Mouse (Mus musculus) heart, adult 2 months (tissue): ENCODE results near the gene Nup160. TPM values are rescaled to one million over a fixed set of nuclear protein-coding genes. Genes with fewer than 3 reads are reported as not detected.

Experiments used
- DNase-seq, 2 experiments: peaks; one replicate each; pipeline ENCODE4 v3.0.0; 2021
- H3K27ac ChIP-seq: fragments of 200-600 bp; 2 replicates; pipeline ENCODE4 v1.8.1; 2022
- H3K27me3 ChIP-seq: fragments of 200-500 bp; 2 replicates; pipeline ENCODE4 v1.6.1; 2012; ENCODE audit warnings: mild to moderate bottlenecking, low read length, inconsistent platforms, mixed read lengths; ENCODE audit not compliant: control insufficient read depth, insufficient read depth
- H3K36me3 ChIP-seq: fragments of 200-500 bp; 2 replicates; pipeline ENCODE4 v1.6.1; 2012; ENCODE audit warnings: low read length, inconsistent platforms; ENCODE audit not compliant: control insufficient read depth, insufficient read depth
- H3K4me1 ChIP-seq: fragments of 200-500 bp; 2 replicates; pipeline ENCODE4 v1.6.1; 2011; ENCODE audit warnings: low read length; ENCODE audit not compliant: control insufficient read depth, insufficient read depth
- H3K4me3 ChIP-seq: fragments of 200-600 bp; 2 replicates; pipeline ENCODE4 v1.8.1; 2022
- H3K79me2 ChIP-seq: fragments of 200-500 bp; replicated peaks from 2 replicates; pipeline ENCODE4 v1.6.1; 2012; ENCODE audit warnings: mild to moderate bottlenecking, inconsistent platforms, low read length, moderate library complexity, mixed read lengths; ENCODE audit not compliant: control insufficient read depth, insufficient read depth
- H3K9ac ChIP-seq: fragments of 200-500 bp; 2 replicates; pipeline ENCODE4 v1.6.1; 2012; ENCODE audit warnings: low read depth, mild to moderate bottlenecking, control low read depth, inconsistent platforms, low read length, mixed read lengths
- CTCF ChIP-seq: fragments of 200-600 bp; IDR thresholded peaks from 2 replicates; pipeline ENCODE4 v1.8.1; 2022; ENCODE audit warnings: antibody characterized with exemption, mild to moderate bottlenecking, moderate library complexity
- EP300 ChIP-seq: fragments of 200-500 bp; IDR thresholded peaks from 2 replicates; pipeline ENCODE4 v1.6.1; 2011; ENCODE audit warnings: low read depth, low read length, control low read depth; ENCODE audit not compliant: insufficient read depth
- POLR2A ChIP-seq: fragments of 200-500 bp; IDR thresholded peaks from 2 replicates; pipeline ENCODE4 v1.6.1; 2011; ENCODE audit warnings: mild to moderate bottlenecking, low read depth, low read length, control low read depth; ENCODE audit not compliant: insufficient read depth
- WGBS: fragments of 180-500 bp; shearing (Covaris S2); methylation state at CpG from one replicate; pipeline ENCODE4 v1.1.7; 2018; 5-methylcytosine and 5-hydroxymethylcytosine counted together
- intact Hi-C: fragments of 180-260 bp; cut with DNase I; formaldehyde crosslinking; loops from one replicate; pipeline ENCODE4 v1.15.1; 2025
- long read RNA-seq: library from polyadenylated mRNA; stranded (forward); transcript quantifications from one replicate; pipeline ENCODE4 v2.0.0, GENCODE M21; 2021
- polyA plus RNA-seq: library from polyadenylated mRNA; depleted of rRNA; stranded (reverse); fragments of >200 nt; gene quantifications from 2 replicates; pipeline ENCODE4 v1.2.3, GENCODE M21; 2012; rRNA removed
- total RNA-seq, 2 experiments: library from RNA; stranded (reverse); gene quantifications; 2 replicates each; pipeline ENCODE4 v1.2.3; 2021

The Nup160 gene
- 10 to 100 TPM; 12.9 to 13.9 TPM for total RNA-seq
- polyA plus RNA-seq, result 5.2 and 9.8 TPM in 2 replicates
- long read RNA-seq, partial matches to known transcripts, result 3 of 5 reads
- long read RNA-seq, other reads (novel, unspliced or antisense), result 2 of 5 reads

DNA sequence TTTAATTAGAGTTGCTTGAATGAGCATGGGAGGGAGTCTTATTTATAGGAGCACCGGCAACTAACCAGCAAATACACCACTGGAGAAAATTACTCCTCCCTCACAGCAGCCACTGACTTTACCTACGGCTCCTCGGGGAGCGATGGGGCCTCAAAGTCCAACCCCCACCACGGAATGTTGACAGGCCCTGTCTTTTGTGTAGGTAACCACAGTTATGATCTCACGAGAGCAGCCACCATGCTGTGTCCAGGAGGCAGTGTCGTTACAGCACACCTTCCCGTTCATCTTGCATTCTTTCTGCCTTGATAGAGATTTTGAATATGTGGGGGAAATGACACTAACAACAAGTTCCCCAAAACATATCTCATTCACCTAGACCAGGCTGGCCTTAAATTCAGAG, at the start of gene Nup160:
Gene Nup160 (plus strand): TSS at position 209 of the 400 bp plus-strand sequence.
- H3K9ac ChIP-seq, result no peak within 1 kb of the TSS
- 85% methylated on average over 8 of the region's 8 CpGs for WGBS
- no peak for DNase-seq
- TF ChIP-seq POLR2A (no peak), CTCF (no peak), EP300 (no peak)
- H3K4me1 ChIP-seq, result peaks cover 2% of the 10 kb centered on the region
- H3K4me3 ChIP-seq, result no peak within 1 kb of the TSS
- intact Hi-C loops, result no loop called here
- no peaks in the 10 kb centered on the region for H3K79me2 ChIP-seq
- no peak within 1 kb of the TSS for H3K27ac ChIP-seq
- no peaks in the 10 kb centered on the region for H3K36me3 ChIP-seq
- no peaks in the 10 kb centered on the region for H3K27me3 ChIP-seq

DNA sequence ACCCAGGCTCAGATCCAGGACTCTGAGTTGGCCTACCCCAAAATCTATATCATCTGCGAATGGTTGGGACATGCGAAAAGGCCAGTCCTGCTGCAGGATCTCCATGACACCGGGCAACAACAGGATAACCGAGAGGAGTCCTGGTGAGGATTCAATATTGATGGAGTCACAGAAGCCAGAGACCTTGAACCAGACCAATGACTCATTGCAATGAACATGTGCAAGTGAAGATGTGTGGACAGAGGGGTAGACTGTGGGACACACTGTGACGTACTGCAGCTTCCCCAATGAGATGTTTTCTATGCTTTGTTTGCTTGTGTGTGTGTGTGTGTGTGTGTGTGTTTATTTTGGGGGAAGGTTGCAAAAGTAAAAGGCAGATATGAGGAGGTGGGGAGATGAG, 48.8 kb upstream of the Nup160 start:
- WGBS, result 85% methylated on average over 5 of the region's 5 CpGs
- H3K4me3 ChIP-seq, result no peak overlapping the region
- no peaks in the 10 kb centered on the region for H3K36me3 ChIP-seq
- H3K27me3 ChIP-seq, result no peaks in the 10 kb centered on the region
- TF ChIP-seq POLR2A, result no peak
- no peak for TF ChIP-seq EP300
- no peak for TF ChIP-seq CTCF
- H3K4me1 ChIP-seq, result peaks cover 1% of the 10 kb centered on the region; the same call in 1 of the 2 replicates
- intact Hi-C loops, result no loop called here
- H3K9ac ChIP-seq, result no peak overlapping the region
- DNase-seq, result no peak
- H3K79me2 ChIP-seq, result no peaks in the 10 kb centered on the region
- no peak overlapping the region for H3K27ac ChIP-seq

- intact Hi-C loops, result no loop called here
- Histone ChIP-seq H3K27ac (no peak overlapping the region), H3K36me3 (no peaks in the 10 kb centered on the region), H3K79me2 (no peaks in the 10 kb centered on the region), H3K27me3 (no peaks in the 10 kb centered on the region), H3K4me3 (no peak overlapping the region), H3K4me1 (peaks cover 1% of the 10 kb centered on the region; the same call in 1 of the 2 replicates), H3K9ac (no peak overlapping the region)
- TF ChIP-seq CTCF (no peak), POLR2A (no peak), EP300 (no peak)
- no peak for DNase-seq
- WGBS, result 53% methylated on average over 2 of the region's 2 CpGs
Measured at GRCm38 (mm10) chr2:90629552-90629951, 47.5 kb upstream of the Nup160 start.

DNA sequence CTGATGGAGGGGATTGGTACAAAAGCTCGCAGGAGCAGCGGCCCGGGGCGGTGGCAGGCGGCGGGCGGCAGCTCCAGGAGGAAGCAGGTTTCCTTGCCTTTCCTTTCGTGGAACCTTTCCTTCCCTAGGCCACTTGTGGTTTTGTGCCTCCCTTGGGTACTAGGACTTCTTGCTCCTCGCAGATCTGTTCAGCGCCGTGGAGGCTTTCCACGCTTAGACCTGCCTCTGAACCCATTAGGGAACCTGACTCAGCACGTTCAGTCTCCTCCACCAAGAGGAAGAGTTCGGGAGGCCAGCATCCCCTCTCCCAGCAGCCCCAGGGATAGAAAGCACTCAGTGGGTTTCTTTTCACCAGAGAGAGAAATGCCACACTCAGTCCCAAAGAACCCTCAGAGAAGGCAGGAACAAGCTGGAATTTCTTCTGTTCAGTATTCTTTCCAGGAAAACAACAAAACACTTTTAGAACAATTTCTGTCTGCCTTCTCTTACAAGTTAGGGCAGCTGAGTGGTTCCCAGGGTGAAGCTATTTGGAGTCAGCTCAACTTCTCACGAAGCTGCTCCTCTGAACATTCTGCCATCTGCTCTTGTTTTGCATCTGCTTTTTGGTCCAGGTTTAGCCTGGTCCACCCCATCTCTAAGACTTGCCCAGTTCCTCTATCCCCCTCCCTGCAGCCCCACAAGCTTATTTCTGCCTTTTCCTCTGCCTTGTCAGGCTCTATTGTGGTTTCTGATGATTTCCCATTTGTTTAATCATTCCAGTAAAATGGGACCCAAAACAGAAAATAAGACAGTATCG, 44.9 kb upstream of the Nup160 start:
- H3K27ac ChIP-seq, result no peak overlapping the region
- DNase-seq, result no peak
- TF ChIP-seq CTCF (no peak), EP300 (no peak), POLR2A (no peak)
- no peak overlapping the region for H3K9ac ChIP-seq
- intact Hi-C loops, result no loop called here
- H3K4me3 ChIP-seq, result no peak overlapping the region
- H3K36me3 ChIP-seq, result no peaks in the 10 kb centered on the region
- WGBS, result 71% methylated on average over 16 of the region's 16 CpGs
- no peaks in the 10 kb centered on the region for H3K27me3 ChIP-seq
- H3K4me1 ChIP-seq, result peaks cover 2% of the 10 kb centered on the region
- no peaks in the 10 kb centered on the region for H3K79me2 ChIP-seq

DNA sequence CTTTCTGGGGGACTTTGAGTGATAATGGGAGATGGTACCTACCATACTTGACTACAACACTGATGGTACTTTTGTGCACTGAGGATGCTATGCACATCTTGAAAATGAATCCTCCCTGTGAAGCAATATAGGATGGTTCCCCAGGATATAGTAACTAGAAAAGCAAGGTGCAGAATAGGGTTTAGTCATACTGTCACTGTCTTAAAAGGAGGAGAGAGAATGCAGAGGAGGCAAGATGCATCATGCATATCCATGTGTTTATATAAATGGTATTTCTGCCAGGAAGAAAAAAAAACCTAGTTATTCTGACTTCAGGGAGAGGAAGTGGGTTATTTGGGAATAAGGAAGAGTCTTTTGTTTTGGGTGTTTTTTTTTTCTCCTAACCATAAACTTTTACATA, 42.3 kb upstream of the Nup160 start:
- H3K4me3 ChIP-seq, result no peak overlapping the region
- no peaks in the 10 kb centered on the region for H3K36me3 ChIP-seq
- H3K27me3 ChIP-seq, result no peaks in the 10 kb centered on the region
- H3K4me1 ChIP-seq, result peaks cover 2% of the 10 kb centered on the region
- no peaks in the 10 kb centered on the region for H3K79me2 ChIP-seq
- no peak for DNase-seq
- intact Hi-C loops, result no loop called here
- no peak overlapping the region for H3K9ac ChIP-seq
- H3K27ac ChIP-seq, result no peak overlapping the region; the same call in 1 of the 2 replicates
- no peak for TF ChIP-seq EP300
- no peak for TF ChIP-seq CTCF
- no peak for TF ChIP-seq POLR2A

GRCm38 (mm10) chr2:90635085-90635723, 41.8 kb upstream of the Nup160 start:
- peak in 1 of 2 experiments; percentile 53 for DNase-seq

More at GRCm38 (mm10) chr2:90635085-90635723, 41.8 kb upstream of the Nup160 start:
- TF ChIP-seq EP300, result no peak
- no peak for TF ChIP-seq CTCF
- TF ChIP-seq POLR2A, result no peak
- no peak overlapping the region for H3K9ac ChIP-seq
- H3K4me3 ChIP-seq, result no peak overlapping the region
- no peaks in the 10 kb centered on the region for H3K79me2 ChIP-seq
- no peaks in the 10 kb centered on the region for H3K36me3 ChIP-seq
- intact Hi-C loops, result no loop called here
- no peaks in the 10 kb centered on the region for H3K27me3 ChIP-seq
- 28% methylated on average over 7 of the region's 7 CpGs for WGBS
- peak overlapping the region; percentile 32; the same call in 1 of the 2 replicates for H3K27ac ChIP-seq
- peaks cover 2% of the 10 kb centered on the region for H3K4me1 ChIP-seq
